Mouse (Mus musculus): Measurements from ENCODE around the gene Lrmda.

The Lrmda gene

GRCm38 (mm10) chr14:22093124-22093523 lies 73.6 kb downstream of the Lrmda start:
- DNase-seq (ENCODE audit: low spot score in 2 of 2) = no peak

DNA sequence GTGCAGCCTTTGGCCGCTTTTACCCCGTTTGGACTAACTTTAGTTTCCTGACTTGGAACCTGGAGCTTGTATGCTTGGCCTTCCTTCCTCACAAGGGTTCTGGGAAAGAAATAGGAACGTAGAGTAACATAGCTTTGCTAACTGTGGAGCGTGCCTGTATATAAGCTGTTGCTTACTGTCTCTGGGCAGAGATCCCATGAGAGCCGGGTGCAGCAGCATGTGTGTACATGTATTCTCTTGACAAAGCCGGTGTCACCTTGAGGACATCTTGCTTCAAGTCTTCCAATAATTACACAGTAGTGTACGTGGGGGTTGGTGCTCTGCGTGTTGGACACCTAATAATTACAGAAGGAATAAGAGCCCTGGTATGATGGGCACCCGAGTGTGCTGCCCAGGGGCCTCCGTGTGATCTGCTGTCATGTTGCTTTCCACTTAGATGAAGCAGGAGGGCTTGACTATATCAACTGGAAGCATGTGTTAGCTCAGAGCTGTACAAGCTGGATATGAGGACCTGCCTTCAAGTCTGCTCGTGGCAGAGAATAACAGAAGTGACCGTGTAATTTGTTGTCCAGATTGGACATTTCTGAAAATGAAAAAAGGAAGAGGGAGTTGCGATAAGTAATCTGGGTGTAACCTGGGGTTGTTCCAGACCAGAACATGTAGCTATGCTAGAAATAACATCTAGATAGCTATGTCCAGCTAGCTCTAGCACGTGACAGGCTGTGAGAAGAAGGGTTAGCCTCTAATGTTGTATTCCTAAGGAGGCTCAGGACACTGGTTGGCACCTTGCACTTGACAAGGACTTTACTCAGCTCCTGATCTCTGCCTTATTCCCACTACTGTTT lies 82.7 kb downstream of the Lrmda start:
- no peak for DNase-seq (ENCODE audit: low spot score in 2 of 2)

- DNase-seq (ENCODE audit: low spot score in 2 of 2) = no peak
These were observed 86.3 kb downstream of the Lrmda start for GRCm38 (mm10) chr14:22105855-22106254.

GRCm38 (mm10) chr14:22106777-22107176 lies 87.3 kb downstream of the Lrmda start:
- DNase-seq (ENCODE audit: low spot score in 2 of 2) = no peak

GRCm38 (mm10) chr14:22109423-22109822 lies 89.9 kb downstream of the Lrmda start:
- no peak for DNase-seq (ENCODE audit: low spot score in 2 of 2)

- DNase-seq (ENCODE audit: low spot score in 2 of 2) = no peak
These were observed 94.2 kb downstream of the Lrmda start for GRCm38 (mm10) chr14:22113463-22114361.

- DNase-seq (ENCODE audit: low spot score in 2 of 2) = no peak
These were observed 95.3 kb downstream of the Lrmda start for GRCm38 (mm10) chr14:22114651-22115351.

DNA sequence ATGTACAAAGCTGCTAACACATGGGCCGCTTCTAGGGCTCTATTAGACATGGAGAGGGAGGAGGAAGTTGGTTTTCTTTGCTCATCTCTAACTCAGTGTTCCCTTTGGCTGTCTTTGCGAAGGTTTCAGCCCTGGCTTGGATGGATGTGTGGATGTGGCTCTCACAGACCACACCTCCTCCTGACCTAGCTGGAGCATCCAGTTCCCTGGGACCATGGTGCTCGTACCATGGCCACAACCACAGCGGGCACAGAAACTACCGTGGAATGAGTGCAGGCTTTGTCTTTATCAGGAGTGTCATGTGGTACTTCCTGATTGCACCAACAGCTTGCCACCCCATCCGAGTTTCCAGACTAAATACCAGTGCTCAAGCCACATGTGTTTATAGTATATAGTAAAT lies 98.6 kb downstream of the Lrmda start:
- no peak for DNase-seq (ENCODE audit: low spot score in 2 of 2)

DNA sequence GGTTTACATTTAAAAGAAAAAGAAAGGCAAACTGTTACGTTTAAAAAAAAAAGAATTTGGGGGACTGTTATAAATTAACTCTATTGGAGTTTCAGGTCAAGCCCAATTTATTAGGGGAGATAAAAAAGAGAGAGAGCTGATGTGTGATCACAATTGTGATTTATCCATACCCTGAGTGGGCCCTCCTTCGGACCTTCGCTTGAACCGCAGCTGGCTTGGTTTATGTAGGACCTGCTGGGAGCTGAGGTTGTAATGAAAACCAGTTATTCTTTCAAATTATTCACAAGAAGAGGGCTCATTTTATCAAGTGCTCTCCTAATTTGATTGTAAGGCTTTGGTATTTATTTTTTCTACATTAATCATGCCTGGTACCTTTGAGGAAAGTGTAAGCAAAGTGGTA lies 99.0 kb downstream of the Lrmda start:
- DNase-seq (ENCODE audit: low spot score in 2 of 2) = no peak

DNA sequence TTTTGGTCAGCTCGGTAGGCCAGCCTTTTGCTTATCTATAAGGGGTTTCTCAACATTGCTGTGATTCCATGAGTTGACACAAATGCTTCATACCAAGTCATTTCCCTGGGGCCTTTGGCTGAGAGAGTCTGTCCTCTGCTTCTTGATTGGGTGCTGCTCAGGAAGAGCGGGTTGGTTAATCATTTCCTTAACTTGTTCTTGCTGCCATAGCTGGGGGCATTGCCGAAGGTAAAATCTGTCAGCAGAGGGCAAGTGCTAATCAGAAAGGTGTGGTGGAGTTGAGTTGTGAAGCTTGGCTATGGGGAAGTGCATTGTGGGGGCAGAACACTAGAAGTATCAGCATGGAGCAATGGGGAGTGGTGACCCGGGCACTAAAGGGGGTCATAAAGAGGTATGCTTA lies 106.8 kb downstream of the Lrmda start:
- no peak for DNase-seq (ENCODE audit: low spot score in 2 of 2)

GRCm38 (mm10) chr14:22126859-22127258 lies 107.3 kb downstream of the Lrmda start:
- DNase-seq (ENCODE audit: low spot score in 2 of 2) = no peak

DNA sequence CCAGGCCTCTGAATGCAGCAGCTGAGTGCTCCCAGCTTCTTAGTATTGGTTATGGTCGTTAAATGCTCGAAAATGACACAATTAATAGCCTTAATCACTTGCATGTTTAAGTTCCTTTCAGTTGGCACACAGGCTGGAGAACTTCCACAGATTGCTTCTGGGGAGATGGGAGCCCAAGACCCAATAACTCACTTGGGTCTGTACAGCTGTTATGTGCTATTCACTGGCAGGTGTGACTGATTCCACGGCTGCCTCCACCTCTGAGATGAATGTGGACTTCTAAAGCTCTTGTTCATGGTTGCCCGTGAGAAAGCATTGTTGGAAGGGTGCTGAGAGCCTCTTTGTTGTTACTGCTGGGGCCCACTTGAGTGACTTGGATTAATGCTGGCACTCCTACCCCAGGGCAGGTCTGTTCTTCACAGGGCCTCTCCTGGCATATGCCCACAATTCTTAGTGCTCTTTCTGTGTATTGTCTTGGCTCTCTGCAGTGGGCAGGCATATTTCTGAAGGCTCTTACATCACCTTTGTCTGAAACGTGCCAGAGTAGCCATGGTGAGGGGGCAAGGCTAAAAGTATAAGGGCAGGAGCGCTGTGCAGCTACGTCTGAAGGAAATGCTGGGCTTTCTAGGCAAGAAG lies 111.6 kb downstream of the Lrmda start:
- DNase-seq (ENCODE audit: low spot score in 2 of 2) = no peak

DNA sequence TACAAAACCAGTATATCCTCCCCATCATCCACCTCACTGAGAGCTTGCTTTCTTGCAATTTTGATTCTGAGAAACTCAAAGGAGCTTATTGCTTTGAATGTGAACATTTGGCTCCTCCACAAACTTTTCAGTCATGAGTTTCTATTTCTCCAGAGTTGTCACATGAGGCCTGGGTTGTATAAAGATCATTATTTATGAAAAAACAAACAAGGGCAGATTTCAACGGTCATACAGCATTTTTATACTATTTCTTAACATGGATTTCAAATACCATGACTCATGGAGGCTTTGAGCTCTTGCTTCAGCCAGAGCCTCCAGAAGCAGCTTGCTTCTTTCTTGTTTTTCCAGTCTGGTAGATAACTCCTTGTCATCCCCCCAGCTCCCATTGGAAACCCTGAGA lies 119.8 kb downstream of the Lrmda start:
- DNase-seq (ENCODE audit: low spot score in 2 of 2) = no peak

DNA sequence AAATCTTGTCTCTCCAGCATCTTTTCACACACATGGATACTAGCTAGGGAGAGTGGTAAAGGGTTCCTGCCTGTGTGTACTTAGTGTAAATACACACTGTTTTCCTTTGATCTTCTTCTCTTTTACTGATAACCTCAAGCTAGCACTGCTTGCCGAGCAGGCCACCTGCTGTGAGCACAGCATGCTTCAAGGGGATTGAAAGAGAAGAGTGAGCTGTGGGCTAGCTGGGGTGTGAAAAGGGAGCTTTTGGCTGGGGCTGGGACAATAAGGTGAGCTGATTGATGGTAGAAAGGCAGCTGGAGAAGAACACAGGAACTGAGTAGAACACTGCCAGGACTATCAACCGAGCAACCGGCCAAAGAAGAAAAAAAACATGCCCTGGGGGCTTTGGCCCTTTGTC lies 124.5 kb downstream of the Lrmda start:
- no peak for DNase-seq (ENCODE audit: low spot score in 2 of 2)

DNA sequence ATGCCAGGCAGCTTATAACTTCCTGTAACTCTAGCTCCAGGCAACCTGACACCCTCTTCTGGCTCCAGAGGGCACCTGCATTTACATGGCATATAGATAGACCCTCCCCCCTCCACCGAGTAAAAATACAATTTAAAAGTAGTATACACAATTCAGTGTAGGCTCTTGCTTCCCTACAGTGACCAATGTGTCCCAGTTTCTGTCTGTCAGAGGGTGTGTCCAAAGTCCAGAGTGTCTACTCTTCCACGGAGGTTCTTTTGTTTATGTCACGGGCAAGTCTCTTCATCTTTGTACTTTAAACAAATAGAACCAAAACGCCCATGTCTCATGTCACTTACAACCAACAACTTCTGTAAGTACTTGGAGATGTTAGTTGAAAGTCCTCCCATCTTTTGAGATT lies 126.4 kb downstream of the Lrmda start:
- DNase-seq (ENCODE audit: low spot score in 2 of 2) = no peak

DNA sequence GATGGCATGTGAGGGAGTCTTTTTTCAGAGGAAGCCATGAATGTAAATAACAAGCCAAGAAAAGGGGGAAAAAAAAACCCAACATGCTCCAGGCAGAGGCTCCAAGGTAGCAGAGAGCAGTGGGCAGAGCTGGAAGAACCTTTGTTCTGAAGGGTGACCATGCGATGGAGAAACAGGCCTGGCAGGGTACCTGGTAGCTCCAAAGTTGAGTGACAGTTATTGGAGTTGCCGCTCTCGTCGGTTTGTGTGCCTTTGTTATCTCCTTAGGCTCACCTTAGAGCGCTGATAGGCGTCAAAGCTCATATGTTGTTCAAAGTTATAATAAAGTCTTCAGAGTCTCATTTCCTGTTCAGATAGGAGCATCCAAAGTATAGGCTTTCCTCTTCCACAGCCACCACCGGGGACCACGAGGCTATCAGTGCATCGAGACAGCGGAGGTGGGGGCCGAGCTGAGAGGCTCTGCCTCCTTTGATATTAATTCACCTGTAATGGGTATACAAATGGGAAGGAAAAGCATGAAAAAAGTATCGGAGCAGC lies 127.1 kb downstream of the Lrmda start:
- no peak for DNase-seq (ENCODE audit: low spot score in 2 of 2)

- DNase-seq (ENCODE audit: low spot score in 2 of 2) = no peak
These were observed 128.0 kb downstream of the Lrmda start for GRCm38 (mm10) chr14:22147341-22148024.

- DNase-seq (ENCODE audit: low spot score in 2 of 2) = no peak
These were observed 133.2 kb downstream of the Lrmda start for GRCm38 (mm10) chr14:22152701-22153100.

GRCm38 (mm10) chr14:22154096-22154495 lies 134.6 kb downstream of the Lrmda start:
- no peak for DNase-seq (ENCODE audit: low spot score in 2 of 2)

GRCm38 (mm10) chr14:22155034-22155433 lies 135.5 kb downstream of the Lrmda start:
- no peak for DNase-seq (ENCODE audit: low spot score in 2 of 2)

DNA sequence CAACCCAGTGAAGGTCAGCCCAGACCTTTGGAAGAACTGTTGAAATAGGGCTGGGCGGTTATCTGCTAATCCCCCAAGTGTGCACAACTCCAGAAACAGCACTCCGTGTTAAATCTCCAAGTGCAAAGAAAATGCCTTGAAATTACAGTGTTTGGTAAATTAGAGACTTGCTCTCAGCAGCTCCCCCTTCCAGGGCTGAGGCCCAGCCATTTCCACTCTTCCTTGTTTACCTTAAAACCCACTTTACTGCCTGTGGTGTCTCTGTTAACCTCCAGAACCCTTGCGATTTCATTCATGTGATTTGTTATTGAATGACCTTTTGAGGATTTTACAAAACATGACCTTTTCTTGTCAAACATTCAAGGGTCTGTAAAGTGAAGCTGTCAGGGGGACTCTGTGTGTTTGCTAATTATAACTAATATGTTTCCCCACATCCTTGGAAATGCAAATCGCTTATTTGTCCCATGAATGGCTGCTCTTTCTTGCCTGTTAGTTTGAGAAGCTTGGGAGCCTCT lies 136.1 kb downstream of the Lrmda start:
- DNase-seq (ENCODE audit: low spot score in 2 of 2) = no peak
